Mouse (Mus musculus) kidney, postnatal 14 days (tissue): Measurements from ENCODE around the gene Sod3.

Experiments used
- DNase-seq: peaks from one replicate; pipeline ENCODE4 v3.0.0; 2022; ENCODE audit warnings: mixed read lengths

The Sod3 gene

GRCm38 (mm10) chr5:52363468-52364150 is at the start of gene Sod3:
TSS of gene Sod3 (plus strand) at chr5:52363791.
- peak; percentile 86 for DNase-seq

- DNase-seq = peak; percentile 37
These were observed 46.7 kb upstream of the Sod3 start for GRCm38 (mm10) chr5:52316926-52317325.

- no peak for DNase-seq
These were observed 44.1 kb upstream of the Sod3 start for GRCm38 (mm10) chr5:52319499-52319898.

GRCm38 (mm10) chr5:52332120-52332519 is 31.5 kb upstream of the Sod3 start:
- DNase-seq = no peak

- DNase-seq = peak; percentile 81
These were observed 28.0 kb upstream of the Sod3 start for GRCm38 (mm10) chr5:52335590-52335989.

- DNase-seq = peak; percentile 14
These were observed 24.5 kb upstream of the Sod3 start for GRCm38 (mm10) chr5:52339134-52339533.

GRCm38 (mm10) chr5:52346890-52347289 is 16.7 kb upstream of the Sod3 start:
- DNase-seq = no peak

GRCm38 (mm10) chr5:52350451-52350850 is 13.1 kb upstream of the Sod3 start:
- no peak for DNase-seq

GRCm38 (mm10) chr5:52351561-52351960 is 12.0 kb upstream of the Sod3 start:
- no peak for DNase-seq

GRCm38 (mm10) chr5:52352730-52353129 is 10.9 kb upstream of the Sod3 start:
- no peak for DNase-seq

- no peak for DNase-seq
These were observed 9.2 kb upstream of the Sod3 start for GRCm38 (mm10) chr5:52354441-52354840.

GRCm38 (mm10) chr5:52355612-52356011 is 8.0 kb upstream of the Sod3 start:
- DNase-seq = no peak

- DNase-seq = peak; percentile 75
These were observed 6.3 kb upstream of the Sod3 start for GRCm38 (mm10) chr5:52357175-52357754.

GRCm38 (mm10) chr5:52358120-52358519 is 5.5 kb upstream of the Sod3 start:
- no peak for DNase-seq

- DNase-seq = peak; percentile 51
These were observed 3.1 kb upstream of the Sod3 start for GRCm38 (mm10) chr5:52360286-52361049.

- DNase-seq = no peak
These were observed 669 bp upstream of the Sod3 start for GRCm38 (mm10) chr5:52362776-52363467.

GRCm38 (mm10) chr5:52364521-52364920 is 930 bp downstream of the Sod3 start:
- DNase-seq = peak; percentile 68

GRCm38 (mm10) chr5:52365930-52366329 is 2.3 kb downstream of the Sod3 start:
- DNase-seq = no peak

- no peak for DNase-seq
These were observed 3.1 kb downstream of the Sod3 start for GRCm38 (mm10) chr5:52366661-52367060.

- no peak for DNase-seq
These were observed 4.6 kb downstream of the Sod3 start for GRCm38 (mm10) chr5:52367866-52368840.

GRCm38 (mm10) chr5:52370901-52371300 is 7.3 kb downstream of the Sod3 start:
- DNase-seq = no peak

- DNase-seq = no peak
These were observed 12.3 kb downstream of the Sod3 start for GRCm38 (mm10) chr5:52375847-52376246.
